Mouse (Mus musculus) gastrocnemius, postnatal 25 days (tissue): ENCODE data around the gene Synpo2l. TPM values are rescaled to one million over a fixed set of nuclear protein-coding genes. Genes with fewer than 3 reads are reported as not detected.
"Not testable (repeated sequence)": the region's sequence is repeated elsewhere in the genome, so short reads cannot be mapped to it uniquely, and the experiment has no call there.

Source experiments
- DNase-seq: peaks from one replicate; pipeline ENCODE4 v3.0.0; 2022
- long read RNA-seq, 2 experiments: library from polyadenylated mRNA; stranded (forward); transcript quantifications; one replicate each; pipeline ENCODE4 v2.0.0; 2021
- total RNA-seq, 2 experiments: library from RNA; stranded (reverse); gene quantifications; 1 replicate in 1 of 2; 2 replicates in 1 of 2; pipeline ENCODE4 v1.2.3; 2021

The Synpo2l gene
- 100 to 1,000 TPM; 135 to 192 TPM for total RNA-seq
- long read RNA-seq, experiment 1, full-length matches to known transcripts = 35 of 126 reads
- long read RNA-seq, experiment 1, partial matches to known transcripts = 7 of 126 reads
- long read RNA-seq, experiment 1, other reads (novel, unspliced or antisense) = 84 of 126 reads
- long read RNA-seq, experiment 2, full-length matches to known transcripts = 61 of 157 reads
- long read RNA-seq, experiment 2, partial matches to known transcripts = 7 of 157 reads
- long read RNA-seq, experiment 2, other reads (novel, unspliced or antisense) = 89 of 157 reads

- peak; percentile 87 for DNase-seq
Measured at GRCm38 (mm10) chr14:20668154-20668810, at the start of gene Synpo2l. Gene Synpo2l (minus strand): TSS chr14:20668354.

GRCm38 (mm10) chr14:20713832-20714231 lies 45.7 kb upstream of the Synpo2l start:
- DNase-seq = no peak

- DNase-seq = no peak
Measured at GRCm38 (mm10) chr14:20708239-20708638, 40.1 kb upstream of the Synpo2l start.

GRCm38 (mm10) chr14:20707201-20708190 lies 39.3 kb upstream of the Synpo2l start, which contains the start of gene Zswim8:
Gene Zswim8 (plus strand): TSS chr14:20707552.
- peak; percentile 89 for DNase-seq

- not testable (repeated sequence) for DNase-seq
Measured at GRCm38 (mm10) chr14:20703461-20703860, 35.3 kb upstream of the Synpo2l start.

- DNase-seq = peak; percentile 87
Measured at GRCm38 (mm10) chr14:20702741-20703381, 34.7 kb upstream of the Synpo2l start, which contains the start of gene Chchd1. Gene Chchd1 (plus strand): TSS chr14:20703006.

GRCm38 (mm10) chr14:20702096-20702740 lies 34.1 kb upstream of the Synpo2l start:
- no peak for DNase-seq

- no peak for DNase-seq
Measured at GRCm38 (mm10) chr14:20701554-20701953, 33.4 kb upstream of the Synpo2l start.

GRCm38 (mm10) chr14:20700362-20700761 lies 32.2 kb upstream of the Synpo2l start:
- no peak for DNase-seq

- DNase-seq = no peak
Measured at GRCm38 (mm10) chr14:20698515-20698914, 30.4 kb upstream of the Synpo2l start.

- peak; percentile 27 for DNase-seq
Measured at GRCm38 (mm10) chr14:20696986-20697385, 28.8 kb upstream of the Synpo2l start.

- DNase-seq = no peak
Measured at GRCm38 (mm10) chr14:20695761-20696520, 27.8 kb upstream of the Synpo2l start.

GRCm38 (mm10) chr14:20694884-20695760 lies 27.0 kb upstream of the Synpo2l start, which contains the start of gene Fut11:
Gene Fut11 (plus strand): TSS chr14:20694968.
- peak; percentile 85 for DNase-seq

- no peak for DNase-seq
Measured at GRCm38 (mm10) chr14:20694185-20694883, 26.2 kb upstream of the Synpo2l start.

GRCm38 (mm10) chr14:20693589-20694101 lies 25.5 kb upstream of the Synpo2l start:
- no peak for DNase-seq

GRCm38 (mm10) chr14:20691772-20692171 lies 23.6 kb upstream of the Synpo2l start:
- no peak for DNase-seq

GRCm38 (mm10) chr14:20689009-20689408 lies 20.9 kb upstream of the Synpo2l start:
- DNase-seq = no peak

- DNase-seq = no peak
Measured at GRCm38 (mm10) chr14:20686576-20686975, 18.4 kb upstream of the Synpo2l start.
